ENCODE assay signal across 25 mouse cellular contexts in the genomic region with DNA sequence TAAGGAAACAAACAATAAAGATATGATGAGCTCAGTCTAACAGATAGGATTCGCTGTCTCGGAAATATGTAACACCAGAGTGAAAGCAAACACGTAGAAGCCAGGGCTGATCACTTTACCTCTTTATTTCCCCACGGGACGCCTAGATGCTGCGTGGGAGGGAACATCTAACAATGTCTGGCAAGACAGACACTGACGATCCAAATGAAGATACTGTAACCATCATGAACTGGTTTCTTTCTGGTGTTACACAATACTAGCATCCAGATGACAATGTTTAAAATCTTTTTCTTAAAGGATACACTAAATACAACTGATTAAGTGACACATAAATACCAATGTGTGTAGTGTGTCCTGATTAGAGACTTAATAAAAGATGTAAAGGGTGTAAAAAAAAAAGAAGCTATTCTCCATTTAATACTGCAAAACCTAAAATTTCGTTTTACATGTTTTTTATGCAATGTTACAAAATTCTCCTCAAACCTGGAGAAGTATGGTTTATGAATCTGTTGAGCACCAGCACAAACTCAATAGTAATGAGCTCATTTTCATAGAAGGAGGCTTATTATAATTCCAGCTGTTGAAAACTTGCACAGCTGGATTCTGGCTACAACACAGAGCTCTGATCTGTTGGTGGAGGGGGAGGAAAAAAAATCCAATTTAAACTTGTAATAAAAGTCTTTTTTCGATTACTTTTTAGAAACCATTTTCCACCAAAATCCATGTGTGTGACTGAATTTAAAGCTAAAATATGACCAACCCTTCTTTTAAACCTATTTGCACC.
DNase-seq lines count a peak whose midpoint lies in the region; ATAC-seq and TF ChIP-seq lines count a peak whose summit lies in the region.
"Had no signal": no experiment of that assay in that cellular context is flagged by ENCODE, and none has a peak within 500 bp of the region (broad histone marks: within the 10 kb centered on the region; RNA-seq: fewer than 3 reads in every experiment).

No protein-coding gene starts in this region.

- no peaks in the 10 kb centered on the region for H3K79me3 ChIP-seq in C2C12 (ENCODE audit: low read depth)

- 46% methylated on average over 9 of the region's 9 CpGs for WGBS in limb, embryonic 15.5 days

- intact Hi-C loops in gastrocnemius, postnatal 14 days (cut with DNase I; ENCODE audit: low total_unique reads) = no loop called here
- intact Hi-C loops in left cerebral cortex, postnatal 14 days (cut with DNase I) = no loop called here

- peaks cover 9% of the 10 kb centered on the region; the same call in 1 of the 2 replicates for H3K4me1 ChIP-seq in limb, embryonic 15.5 days
- H3K4me1 ChIP-seq: forebrain, embryonic 15.5 days; hindbrain, embryonic 13.5 days; liver, embryonic 15.5 days; midbrain, embryonic 13.5 days had no signal

- no peak for TF ChIP-seq CTCF in C2C12 (IDR thresholded peaks at IDR 0.05; ENCODE audit: control insufficient read depth, insufficient read depth, insufficient read length)

- peak; percentile 10 for DNase-seq in gastrocnemius, postnatal 14 days
- no peak for DNase-seq in gastrocnemius, postnatal 25 days
- peak; percentile 26 for DNase-seq in Muller cell, postnatal 12 days (ENCODE audit: inconsistent ontology term)
- DNase-seq in heart, adult 18-20 months = no peak
- DNase-seq in left cerebral cortex, postnatal 14 days (ENCODE audit: low spot score in 2 of 2) = no peak
- DNase-seq: adrenal gland, postnatal 14 days; cerebellum, adult 11 months; cerebellum, adult 9-10 months; cerebellum, postnatal 36 days; heart, postnatal 36 days; kidney, adult 9 months; kidney, postnatal 10 days; layer of hippocampus, adult 9-11 months; thymus, postnatal 4 days had no signal

- no peaks in the 10 kb centered on the region for H3K36me3 ChIP-seq in C2C12 (ENCODE audit: control insufficient read depth, insufficient read depth)
- H3K36me3 ChIP-seq in limb, embryonic 15.5 days = no peaks in the 10 kb centered on the region
- H3K36me3 ChIP-seq: embryonic facial prominence, embryonic 15.5 days; forebrain, embryonic 15.5 days; G1E; hindbrain, embryonic 13.5 days; liver, embryonic 15.5 days; midbrain, embryonic 13.5 days had no signal

- no peaks in the 10 kb centered on the region for H3K9me3 ChIP-seq in limb, embryonic 15.5 days
- H3K9me3 ChIP-seq: embryonic facial prominence, embryonic 15.5 days; forebrain, embryonic 15.5 days; G1E; hindbrain, embryonic 13.5 days; liver, embryonic 15.5 days; midbrain, embryonic 13.5 days had no signal

- no peak overlapping the region for H3ac ChIP-seq in C2C12 (ENCODE audit: control insufficient read depth, insufficient read length, low read depth)

- peak overlapping the region; percentile 65 for H3K27ac ChIP-seq in limb, embryonic 15.5 days
- H3K27ac ChIP-seq: embryonic facial prominence, embryonic 15.5 days; forebrain, embryonic 15.5 days; hindbrain, embryonic 13.5 days; liver, embryonic 15.5 days; macrophage; midbrain, embryonic 13.5 days had no signal

- no peak for ATAC-seq in limb, embryonic 15.5 days (ENCODE audit: insufficient number of reproducible peaks, low FRiP score, low TSS enrichment, low read depth)
- ATAC-seq: forebrain, embryonic 15.5 days; intestine, postnatal 0 days; midbrain, embryonic 13.5 days had no signal

- no peak overlapping the region for H3K9ac ChIP-seq in limb, embryonic 15.5 days
- H3K9ac ChIP-seq: embryonic facial prominence, embryonic 15.5 days; forebrain, embryonic 15.5 days; hindbrain, embryonic 13.5 days; liver, embryonic 15.5 days; midbrain, embryonic 13.5 days had no signal

- no peak overlapping the region for H3K4me3 ChIP-seq in C2C12 (ENCODE audit: insufficient read depth, poor library complexity, severe bottlenecking)
- no peak overlapping the region for H3K4me3 ChIP-seq in limb, embryonic 15.5 days
- H3K4me3 ChIP-seq: embryonic facial prominence, embryonic 15.5 days; forebrain, embryonic 15.5 days; hindbrain, embryonic 13.5 days; liver, embryonic 15.5 days; midbrain, embryonic 13.5 days had no signal

- H3K79me2 ChIP-seq in C2C12 (ENCODE audit: control insufficient read depth, insufficient read depth) = no peaks in the 10 kb centered on the region

- no peaks in the 10 kb centered on the region for H3K27me3 ChIP-seq in C2C12 (ENCODE audit: control insufficient read depth, insufficient read depth, insufficient read length)
- H3K27me3 ChIP-seq in limb, embryonic 15.5 days = no peaks in the 10 kb centered on the region
- H3K27me3 ChIP-seq: embryonic facial prominence, embryonic 15.5 days; forebrain, embryonic 15.5 days; hindbrain, embryonic 13.5 days; liver, embryonic 15.5 days; midbrain, embryonic 13.5 days had no signal

- H3K4me2 ChIP-seq in limb, embryonic 15.5 days = no peak overlapping the region
- H3K4me2 ChIP-seq: embryonic facial prominence, embryonic 15.5 days; forebrain, embryonic 15.5 days; heart, embryonic 11.5 days; hindbrain, embryonic 13.5 days; liver, embryonic 15.5 days; midbrain, embryonic 13.5 days had no signal

TF ChIP-seq in C2C12, 6 proteins besides CTCF, POLR2A, EP300 and RAD21:
- no peak for TF ChIP-seq MYOG (IDR thresholded peaks at IDR 0.05; ENCODE audit: control insufficient read depth, extremely low read depth, insufficient read length)
- peak; percentile 80 for TF ChIP-seq CEBPB (IDR thresholded peaks at IDR 0.05; ENCODE audit: low read depth)
- no peak for TF ChIP-seq MAX (IDR thresholded peaks at IDR 0.05)
- no peak for TF ChIP-seq MYOD1 (IDR thresholded peaks at IDR 0.05; ENCODE audit: control insufficient read depth, insufficient read length, low read depth)

Comparison
In these comparisons a context has a peak if more than half of its experiments do, and no peak if none do; other contexts are left out.
1. DNase-seq: peak in gastrocnemius, postnatal 14 days (single experiment) and Muller cell, postnatal 12 days (single experiment); none in gastrocnemius, postnatal 25 days (single experiment), heart, adult 18-20 months (0 of 2) and left cerebral cortex, postnatal 14 days (0 of 2).